Mouse (Mus musculus) lung, embryonic 15.5 days (tissue): ENCODE results near the gene Ints7. TPM values are rescaled to one million over a fixed set of nuclear protein-coding genes. Genes with fewer than 3 reads are reported as not detected.
A peak's percentile ranks its signal among the peaks of the same experiment; 100 is the strongest.

Experiments
- ATAC-seq: fragments of 200-750 bp; cut with Nextera tagmentation; 2 replicates; pipeline ENCODE4 v1.8.0; 2017; ENCODE audit warnings: moderate number of reproducible peaks, borderline replicate concordance; ENCODE audit not compliant: low FRiP score, low TSS enrichment; ENCODE audit errors: extremely low read depth
- H3K27ac ChIP-seq: fragments of 300-500 bp; sonication (generic); 2 replicates; pipeline ENCODE4 v1.5.1; 2015; ENCODE audit warnings: moderate library complexity, mild to moderate bottlenecking, inconsistent platforms
- H3K27me3 ChIP-seq: fragments of 300-500 bp; sonication (generic); 2 replicates; pipeline ENCODE4 v1.6.1; 2015; ENCODE audit warnings: inconsistent platforms
- H3K36me3 ChIP-seq: fragments of 300-500 bp; sonication (generic); 2 replicates; pipeline ENCODE4 v1.6.1; 2015; ENCODE audit warnings: inconsistent platforms
- H3K4me1 ChIP-seq: fragments of 300-500 bp; sonication (generic); 2 replicates; pipeline ENCODE4 v1.6.1; 2015; ENCODE audit warnings: inconsistent platforms
- H3K4me2 ChIP-seq: fragments of 300-500 bp; sonication (generic); 2 replicates; pipeline ENCODE4 v1.6.1; 2015; ENCODE audit warnings: inconsistent platforms, mild to moderate bottlenecking, moderate library complexity
- H3K4me3 ChIP-seq: fragments of 300-500 bp; sonication (generic); 2 replicates; pipeline ENCODE4 v1.5.1; 2015; ENCODE audit warnings: mild to moderate bottlenecking, inconsistent platforms
- H3K9ac ChIP-seq: fragments of 300-500 bp; sonication (generic); 2 replicates; pipeline ENCODE4 v1.6.1; 2015; ENCODE audit warnings: inconsistent platforms
- H3K9me3 ChIP-seq: fragments of 300-500 bp; sonication (generic); 2 replicates; pipeline ENCODE4 v1.6.1; 2016; ENCODE audit warnings: inconsistent platforms
- WGBS: fragments of 180-500 bp; shearing (Covaris S2); methylation state at CpG from one replicate; pipeline ENCODE4 v1.1.7; 2015; 5-methylcytosine and 5-hydroxymethylcytosine counted together
- polyA plus RNA-seq: library from polyadenylated mRNA; unstranded; fragments of >200 nt; fragmentation: Nextera tagmentation; extraction: Ambion mirVana; gene quantifications from 2 replicates; pipeline ENCODE4 v1.2.1, GENCODE M21; 2015

The Ints7 gene
- polyA plus RNA-seq, 1 experiment from 2014 or later = 56.3 TPM

DNA sequence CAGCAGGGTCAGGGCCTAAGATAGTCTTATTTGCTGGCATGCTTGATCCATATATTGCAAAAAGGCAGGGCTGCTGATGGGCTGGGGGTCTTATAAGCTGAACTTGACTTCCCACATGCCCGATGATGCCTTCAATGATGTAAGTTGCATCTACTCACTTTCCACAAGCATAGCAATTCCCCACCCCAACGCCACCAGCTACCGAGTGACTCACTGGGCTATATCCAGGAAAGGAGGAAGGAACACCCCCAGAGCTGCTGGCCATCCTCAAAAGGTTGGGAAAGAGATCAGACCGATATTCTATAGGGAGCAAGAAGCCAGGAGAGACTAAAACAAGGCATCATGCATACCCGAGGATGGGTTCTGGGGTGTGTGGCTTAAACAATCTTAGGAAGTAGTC, 15.7 kb upstream of the Ints7 start:
- Histone ChIP-seq H3K27me3 (no peaks in the 10 kb centered on the region), H3K4me3 (no peak overlapping the region), H3K9me3 (no peaks in the 10 kb centered on the region), H3K36me3 (peaks cover 45% of the 10 kb centered on the region), H3K9ac (no peak overlapping the region), H3K4me2 (no peak overlapping the region), H3K4me1 (no peaks in the 10 kb centered on the region), H3K27ac (no peak overlapping the region)
- no peak for ATAC-seq
- WGBS = 64% methylated on average over 5 of the region's 5 CpGs

DNA sequence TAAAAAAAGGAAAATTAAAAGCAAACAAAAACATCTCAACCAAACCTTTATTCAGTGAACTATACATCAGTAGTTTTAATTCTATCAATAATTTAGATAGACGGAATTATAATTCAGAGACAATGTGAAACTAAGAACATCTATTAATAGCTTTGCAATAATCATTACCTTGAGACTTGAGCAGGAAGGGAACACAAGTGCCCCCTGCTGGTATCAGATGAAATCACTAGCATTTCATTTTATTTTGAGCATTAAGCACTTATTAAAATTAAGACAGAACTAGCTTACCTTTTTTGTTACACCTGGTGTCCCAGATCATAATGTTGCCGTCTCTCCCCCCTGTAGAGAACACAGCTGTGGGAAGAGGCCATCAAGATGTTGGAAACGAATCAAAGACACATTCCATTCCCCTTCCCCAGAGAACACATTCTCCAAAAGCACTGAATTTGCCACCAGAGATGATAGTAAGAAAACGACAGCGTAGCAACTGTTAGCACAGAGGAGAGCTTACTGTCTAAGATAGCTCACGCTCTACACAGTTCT, 12.5 kb upstream of the Ints7 start:
- Histone ChIP-seq H3K27me3 (no peaks in the 10 kb centered on the region), H3K4me1 (no peaks in the 10 kb centered on the region), H3K9ac (no peak overlapping the region), H3K36me3 (peaks cover 29% of the 10 kb centered on the region), H3K4me3 (no peak overlapping the region), H3K27ac (no peak overlapping the region), H3K9me3 (no peaks in the 10 kb centered on the region), H3K4me2 (no peak overlapping the region)
- WGBS = 55% methylated on average over 6 of the region's 6 CpGs
- no peak for ATAC-seq

DNA sequence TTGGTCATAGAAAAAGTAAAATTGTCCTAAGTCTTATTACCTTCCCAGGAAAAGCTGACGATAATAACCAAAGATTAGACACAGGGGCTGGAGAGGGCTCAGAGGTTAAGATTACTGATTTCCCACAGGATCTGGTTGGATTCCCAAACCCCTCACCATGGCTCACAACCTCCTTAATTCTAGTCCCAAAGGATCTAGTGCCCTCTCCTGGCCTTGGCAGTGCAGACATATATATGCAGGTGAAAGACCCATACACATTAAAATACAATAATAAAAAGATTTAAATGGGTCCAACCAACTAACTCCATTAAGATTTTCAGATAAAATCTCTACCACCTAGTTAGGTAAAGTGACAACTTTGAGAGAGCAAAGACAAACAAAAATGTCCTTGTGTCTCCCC, 7.6 kb upstream of the Ints7 start:
- H3K9me3 ChIP-seq = no peaks in the 10 kb centered on the region
- no peak overlapping the region for H3K4me3 ChIP-seq
- H3K4me1 ChIP-seq = peaks cover 4% of the 10 kb centered on the region
- no peak for ATAC-seq
- peaks cover 22% of the 10 kb centered on the region for H3K36me3 ChIP-seq
- no peaks in the 10 kb centered on the region for H3K27me3 ChIP-seq
- H3K27ac ChIP-seq = no peak overlapping the region
- H3K9ac ChIP-seq = no peak overlapping the region
- WGBS = 77% methylated on average over 1 of the region's 1 CpGs
- no peak overlapping the region for H3K4me2 ChIP-seq

- WGBS = 90% methylated on average over 2 of the region's 2 CpGs
- Histone ChIP-seq H3K9me3 (no peaks in the 10 kb centered on the region), H3K36me3 (peaks cover 22% of the 10 kb centered on the region), H3K4me3 (no peak overlapping the region), H3K9ac (no peak overlapping the region), H3K27ac (no peak overlapping the region), H3K4me2 (no peak overlapping the region), H3K27me3 (no peaks in the 10 kb centered on the region), H3K4me1 (peaks cover 10% of the 10 kb centered on the region)
- ATAC-seq = no peak
These were observed 5.8 kb upstream of the Ints7 start for GRCm38 (mm10) chr1:191569625-191570024.

DNA sequence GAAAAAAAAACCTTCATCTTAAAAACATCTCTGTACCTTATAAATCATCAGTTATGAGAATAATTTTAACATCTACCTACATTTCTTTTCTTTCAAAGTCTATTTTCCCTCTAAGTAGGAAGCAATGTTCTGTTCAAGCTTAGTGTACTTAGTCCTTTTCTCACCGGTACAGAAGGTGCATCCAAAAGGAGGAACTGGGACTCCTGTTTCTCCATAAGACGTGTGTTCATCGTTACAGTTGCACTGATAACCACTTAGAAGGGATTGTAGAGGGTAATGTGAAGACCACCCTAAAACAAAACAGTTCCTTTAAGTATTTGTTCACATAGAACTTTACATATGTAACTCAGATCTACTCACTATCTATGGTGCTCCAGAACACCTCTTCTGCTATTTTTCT, 5.0 kb upstream of the Ints7 start:
- WGBS = 80% methylated on average over 3 of the region's 3 CpGs
- H3K4me1 ChIP-seq = peaks cover 10% of the 10 kb centered on the region
- H3K9ac ChIP-seq = no peak overlapping the region
- no peak overlapping the region for H3K4me2 ChIP-seq
- H3K27me3 ChIP-seq = no peaks in the 10 kb centered on the region
- peaks cover 22% of the 10 kb centered on the region for H3K36me3 ChIP-seq
- ATAC-seq = no peak
- no peak overlapping the region for H3K4me3 ChIP-seq
- H3K27ac ChIP-seq = no peak overlapping the region
- H3K9me3 ChIP-seq = no peaks in the 10 kb centered on the region

DNA sequence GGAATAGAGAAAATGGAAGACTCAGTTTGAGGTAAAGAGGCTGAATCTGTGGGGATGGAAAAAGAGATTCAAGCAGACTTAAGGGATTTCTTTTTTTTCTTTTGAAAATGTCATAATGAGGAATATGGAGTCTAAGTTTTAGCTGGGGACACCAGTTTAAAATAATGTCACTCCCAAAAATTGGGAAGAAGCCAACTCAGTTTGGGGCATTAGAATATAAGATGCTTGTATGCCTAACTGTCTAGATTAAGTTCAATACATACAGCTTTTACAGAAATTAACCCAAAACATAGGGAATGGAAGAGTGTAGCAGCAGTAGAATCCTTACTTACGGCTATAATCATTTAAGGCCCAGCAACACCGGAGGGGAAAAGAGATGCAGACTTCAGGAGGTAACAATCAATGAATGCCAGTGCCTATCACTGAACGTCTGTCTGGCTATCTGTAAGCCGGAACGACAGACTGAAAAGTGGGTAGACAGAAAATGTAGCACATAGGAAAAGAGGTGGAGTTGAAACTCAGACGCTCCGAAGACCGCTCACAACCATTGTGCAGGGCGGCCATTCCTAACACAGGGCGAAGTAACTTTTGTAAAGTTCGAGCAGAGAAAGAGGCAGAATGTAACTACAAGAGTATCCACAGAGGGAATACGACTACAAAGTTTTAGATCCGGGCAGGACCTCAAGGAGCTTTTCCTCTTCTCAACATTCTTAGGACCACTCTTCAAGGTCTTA, 1.4 kb upstream of the Ints7 start:
- H3K27ac ChIP-seq = peak overlapping the region; percentile 93
- ATAC-seq = no peak
- H3K4me1 ChIP-seq = peaks cover 30% of the 10 kb centered on the region
- H3K36me3 ChIP-seq = peaks cover 8% of the 10 kb centered on the region
- H3K27me3 ChIP-seq = no peaks in the 10 kb centered on the region
- peak overlapping the region; percentile 78 for H3K4me3 ChIP-seq
- H3K4me2 ChIP-seq = peak overlapping the region; percentile 54
- no peaks in the 10 kb centered on the region for H3K9me3 ChIP-seq
- peak overlapping the region; percentile 67 for H3K9ac ChIP-seq
- WGBS = under 1% methylated on average over 13 of the region's 13 CpGs

DNA sequence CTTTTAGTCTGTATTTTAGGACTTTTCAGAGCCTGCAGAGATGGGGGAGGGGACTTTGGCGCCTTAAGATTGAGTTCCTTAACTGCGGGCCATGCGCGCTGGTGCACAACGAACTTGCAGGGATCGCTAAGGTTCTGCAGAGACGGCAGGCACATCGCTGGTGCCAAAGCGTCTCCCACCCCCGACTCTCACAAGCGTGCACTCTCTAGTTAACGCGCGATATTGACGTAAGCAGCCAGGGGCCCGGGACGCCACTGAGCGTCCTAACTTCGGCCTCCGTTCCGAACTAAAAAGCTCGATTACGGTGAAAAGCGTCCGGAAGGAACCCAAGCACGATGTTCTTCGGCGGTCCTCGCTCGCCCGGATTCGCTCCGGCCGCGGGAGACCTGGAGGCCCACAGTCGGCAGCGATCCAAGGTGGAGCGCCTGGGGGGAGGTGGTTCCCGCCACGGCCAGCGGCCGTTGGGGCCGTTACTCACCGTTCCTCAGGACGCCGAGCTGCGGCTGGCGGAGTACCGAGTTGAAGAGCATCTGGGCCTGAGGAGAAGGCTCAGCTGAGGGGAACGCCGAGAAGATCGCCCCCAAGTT, 472 bp upstream of the Ints7 start:
- H3K4me2 ChIP-seq = peak overlapping the region; percentile 54
- peak; percentile 47; the same call in 1 of the 2 replicates for ATAC-seq
- H3K4me3 ChIP-seq = peak overlapping the region; percentile 78
- H3K9ac ChIP-seq = peak overlapping the region; percentile 67
- H3K36me3 ChIP-seq = peaks cover 7% of the 10 kb centered on the region; the same call in 1 of the 2 replicates
- peaks cover 30% of the 10 kb centered on the region for H3K4me1 ChIP-seq
- WGBS = under 1% methylated on average over 52 of the region's 52 CpGs
- no peaks in the 10 kb centered on the region for H3K27me3 ChIP-seq
- H3K27ac ChIP-seq = peak overlapping the region; percentile 93
- no peaks in the 10 kb centered on the region for H3K9me3 ChIP-seq

DNA sequence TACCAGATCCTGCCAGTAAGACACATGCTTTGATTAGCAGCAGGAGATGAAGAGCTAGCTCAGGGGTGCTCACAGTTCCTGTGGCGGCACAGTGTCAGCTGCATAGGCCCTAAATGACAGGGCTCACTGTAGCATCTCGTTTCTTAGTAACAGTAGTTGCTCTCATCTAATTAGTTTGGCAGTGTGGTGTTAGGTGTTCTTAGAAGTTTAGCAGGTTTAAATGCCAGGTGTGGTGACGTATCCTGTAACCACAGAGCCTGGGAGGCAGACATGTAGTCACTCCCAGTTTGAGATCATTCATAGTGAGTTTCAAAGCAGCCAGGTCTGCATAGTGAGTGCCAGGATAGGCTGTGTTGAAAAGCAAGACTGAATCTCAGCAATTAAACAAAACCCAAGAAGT, 4.1 kb downstream of the Ints7 start:
- no peak overlapping the region for H3K4me2 ChIP-seq
- no peaks in the 10 kb centered on the region for H3K27me3 ChIP-seq
- ATAC-seq = no peak
- peaks cover 20% of the 10 kb centered on the region for H3K4me1 ChIP-seq
- no peaks in the 10 kb centered on the region for H3K9me3 ChIP-seq
- peaks cover 24% of the 10 kb centered on the region for H3K36me3 ChIP-seq
- H3K27ac ChIP-seq = no peak overlapping the region
- no peak overlapping the region for H3K9ac ChIP-seq
- no peak overlapping the region for H3K4me3 ChIP-seq
- WGBS = 92% methylated on average over 3 of the region's 3 CpGs

DNA sequence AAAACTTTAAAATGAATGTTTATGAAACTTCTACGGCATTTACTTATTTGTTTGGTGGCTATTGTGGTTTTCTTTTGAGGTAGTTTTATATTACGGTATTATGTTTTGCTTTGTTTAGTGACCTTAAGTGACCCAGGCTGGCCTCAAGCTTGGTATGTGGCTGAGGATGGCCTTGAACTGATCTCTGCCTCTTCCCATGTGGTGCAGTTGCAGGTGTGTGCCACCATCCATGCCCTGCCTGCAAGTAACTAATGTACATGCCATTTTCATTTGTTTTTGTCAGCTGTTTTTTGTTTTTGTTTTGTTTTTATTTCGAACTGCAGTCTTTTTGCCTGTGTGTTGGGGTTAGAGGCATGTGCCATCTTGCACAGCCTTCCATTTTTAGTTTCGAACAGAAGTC, 6.2 kb downstream of the Ints7 start:
- no peaks in the 10 kb centered on the region for H3K9me3 ChIP-seq
- 89% methylated on average over 4 of the region's 4 CpGs for WGBS
- H3K27me3 ChIP-seq = no peaks in the 10 kb centered on the region
- H3K27ac ChIP-seq = no peak overlapping the region
- H3K4me1 ChIP-seq = peaks cover 16% of the 10 kb centered on the region
- no peak overlapping the region for H3K4me3 ChIP-seq
- no peak for ATAC-seq
- H3K4me2 ChIP-seq = no peak overlapping the region
- no peak overlapping the region for H3K9ac ChIP-seq
- peaks cover 30% of the 10 kb centered on the region for H3K36me3 ChIP-seq

- no peak for ATAC-seq
- peaks cover 51% of the 10 kb centered on the region for H3K36me3 ChIP-seq
- no peaks in the 10 kb centered on the region for H3K9me3 ChIP-seq
- H3K4me1 ChIP-seq = no peaks in the 10 kb centered on the region
- WGBS = 95% methylated on average over 4 of the region's 4 CpGs
- H3K27ac ChIP-seq = no peak overlapping the region
- H3K4me2 ChIP-seq = no peak overlapping the region
- no peak overlapping the region for H3K9ac ChIP-seq
- no peaks in the 10 kb centered on the region for H3K27me3 ChIP-seq
- H3K4me3 ChIP-seq = no peak overlapping the region
These were observed 8.4 kb downstream of the Ints7 start for GRCm38 (mm10) chr1:191583836-191584235.

- 90% methylated on average over 4 of the region's 4 CpGs for WGBS
These were observed 9.0 kb downstream of the Ints7 start for GRCm38 (mm10) chr1:191584483-191584882.

DNA sequence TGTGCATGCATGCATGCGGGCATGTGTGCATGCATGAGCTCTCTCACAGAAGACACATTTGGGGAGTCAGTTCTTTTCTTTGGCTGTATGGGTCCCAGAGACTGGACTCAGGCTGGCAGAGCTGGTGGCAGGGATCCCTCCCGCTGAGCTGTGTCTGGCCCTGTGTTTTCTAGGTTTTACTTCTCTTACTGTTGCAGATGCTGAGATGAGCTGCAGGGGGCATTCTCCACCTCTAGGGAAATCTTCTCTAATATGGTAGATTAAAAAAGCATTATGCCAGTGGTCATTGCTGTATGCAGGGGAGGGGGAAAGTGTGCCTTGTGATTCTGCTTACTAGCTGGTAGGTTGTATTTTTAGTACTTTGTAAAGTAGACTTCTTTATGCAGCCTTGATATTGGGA, 10.3 kb downstream of the Ints7 start:
- Histone ChIP-seq H3K9me3 (no peaks in the 10 kb centered on the region), H3K27me3 (no peaks in the 10 kb centered on the region), H3K4me2 (no peak overlapping the region), H3K27ac (no peak overlapping the region), H3K36me3 (peaks cover 50% of the 10 kb centered on the region), H3K4me3 (no peak overlapping the region), H3K9ac (no peak overlapping the region), H3K4me1 (no peaks in the 10 kb centered on the region)
- WGBS = 79% methylated on average over 2 of the region's 2 CpGs
- ATAC-seq = no peak

More at GRCm38 (mm10) chr1:191584483-191584882, 9.0 kb downstream of the Ints7 start:
- Histone ChIP-seq H3K27ac (no peak overlapping the region), H3K27me3 (no peaks in the 10 kb centered on the region), H3K4me2 (no peak overlapping the region), H3K36me3 (peaks cover 55% of the 10 kb centered on the region), H3K4me3 (no peak overlapping the region), H3K9me3 (no peaks in the 10 kb centered on the region), H3K4me1 (no peaks in the 10 kb centered on the region), H3K9ac (no peak overlapping the region)
- ATAC-seq = no peak
